Mouse (Mus musculus) myocyte (in vitro differentiated cells): Measurements from ENCODE around the gene Col6a6. TPM values are rescaled to one million over a fixed set of nuclear protein-coding genes. Genes with fewer than 3 reads are reported as not detected.

Experiments used
- H3K27me3 ChIP-seq: one replicate; pipeline ENCODE4 v1.6.1; 2011; ENCODE audit not compliant: control insufficient read depth, insufficient read depth, insufficient read length
- H3K36me3 ChIP-seq: one replicate; pipeline ENCODE4 v1.6.1; 2011; ENCODE audit not compliant: control insufficient read depth, insufficient read depth
- H3K4me2 ChIP-seq: one replicate; pipeline ENCODE4 v1.6.1; 2011; ENCODE audit warnings: low read depth, control low read depth
- H3K4me3 ChIP-seq: one replicate; pipeline ENCODE4 v1.5.1; 2011; ENCODE audit warnings: mild to moderate bottlenecking, control low read depth, moderate library complexity
- H3K79me2 ChIP-seq: one replicate; pipeline ENCODE4 v1.6.1; 2011; ENCODE audit not compliant: control insufficient read depth, insufficient read depth
- H3ac ChIP-seq: one replicate; pipeline ENCODE4 v1.6.1; 2011; ENCODE audit not compliant: control insufficient read depth, insufficient read length
- CEBPB ChIP-seq: IDR thresholded peaks from 2 replicates; pipeline ENCODE4 v1.6.1; 2011; ENCODE audit warnings: mild to moderate bottlenecking, moderate library complexity; ENCODE audit not compliant: poor library complexity, insufficient read depth, severe bottlenecking
- E2F4 ChIP-seq: IDR thresholded peaks from one replicate; pipeline ENCODE4 v1.6.1; 2011; ENCODE audit warnings: mild to moderate bottlenecking, control low read depth, moderate library complexity; ENCODE audit not compliant: insufficient read depth
- MAX ChIP-seq: IDR thresholded peaks from one replicate; pipeline ENCODE4 v1.6.1; 2011; ENCODE audit warnings: low read depth, mild to moderate bottlenecking, control low read depth
- MYOD1 ChIP-seq, 3 experiments: IDR thresholded peaks; one replicate each; pipeline ENCODE4 v1.6.1; 2011; ENCODE audit warnings: control low read depth in 2 of 3, low read depth in 2 of 3, mild to moderate bottlenecking in 2 of 3, moderate library complexity in 1 of 3; ENCODE audit not compliant: insufficient read length in 2 of 3, control insufficient read depth in 1 of 3
- MYOG ChIP-seq, 3 experiments: IDR thresholded peaks; one replicate each; pipeline ENCODE4 v1.6.1; 2011; ENCODE audit warnings: control low read depth in 2 of 3, low read depth in 2 of 3, mild to moderate bottlenecking in 2 of 3; ENCODE audit not compliant: insufficient read length in 2 of 3, control insufficient read depth in 1 of 3, insufficient read depth in 1 of 3
- POLR2A ChIP-seq: IDR thresholded peaks from one replicate; pipeline ENCODE4 v1.6.1; 2011; ENCODE audit warnings: low read depth, mild to moderate bottlenecking, control low read depth, moderate library complexity; ENCODE audit not compliant: insufficient read length
- POLR2AphosphoS2 ChIP-seq: IDR thresholded peaks from one replicate; pipeline ENCODE4 v1.6.1; 2011; ENCODE audit warnings: low read depth, control low read depth; ENCODE audit not compliant: insufficient read length
- REST ChIP-seq: IDR thresholded peaks from one replicate; pipeline ENCODE4 v1.6.1; 2011; ENCODE audit warnings: mild to moderate bottlenecking, control low read depth, moderate library complexity; ENCODE audit not compliant: insufficient read depth, insufficient read length
- SRF ChIP-seq: IDR thresholded peaks from one replicate; pipeline ENCODE4 v1.6.1; 2011; ENCODE audit warnings: low read depth; ENCODE audit not compliant: control insufficient read depth, insufficient read length
- TCF12 ChIP-seq: IDR thresholded peaks from one replicate; pipeline ENCODE4 v1.6.1; 2011; ENCODE audit warnings: mild to moderate bottlenecking, control low read depth; ENCODE audit not compliant: poor library complexity, insufficient read depth, severe bottlenecking
- TCF3 ChIP-seq: IDR thresholded peaks from one replicate; pipeline ENCODE4 v1.6.1; 2011; ENCODE audit warnings: low read depth, control low read depth; ENCODE audit not compliant: insufficient read length
- USF1 ChIP-seq: IDR thresholded peaks from one replicate; pipeline ENCODE4 v1.6.1; 2011; ENCODE audit warnings: low read depth, mild to moderate bottlenecking, control low read depth, moderate library complexity
- polyA plus RNA-seq: library from polyadenylated mRNA; unstranded; fragments of >200 nt; fragmentation: generic; extraction: Trizol; gene quantifications from one replicate; pipeline ENCODE4 v1.2.1, GENCODE M21; 2012; ENCODE audit warnings: missing spikeins

Gene Col6a6
- polyA plus RNA-seq, 1 experiment = 0.01 TPM

DNA sequence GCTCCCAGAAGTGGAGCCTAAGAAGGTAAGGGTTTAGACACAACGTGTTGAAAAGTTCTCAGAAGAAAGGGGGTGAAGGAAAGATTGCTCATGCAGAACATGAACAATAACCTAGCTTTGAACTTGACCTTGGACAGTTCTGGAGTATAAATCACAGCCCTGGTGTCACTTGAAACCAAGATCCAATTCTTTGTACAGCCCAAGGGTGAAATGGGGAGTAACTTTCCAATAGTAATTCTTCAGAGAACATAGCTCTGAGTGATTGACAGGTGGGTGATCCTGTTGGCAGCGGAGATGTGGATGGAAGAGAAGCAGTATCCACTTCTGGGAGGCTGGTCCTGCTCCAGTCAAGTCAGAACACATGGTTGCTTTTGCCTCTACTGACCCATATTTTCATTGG is 62.1 kb downstream of the Col6a6 start:
- Histone ChIP-seq H3K79me2 (no peaks in the 10 kb centered on the region), H3K4me3 (no peak overlapping the region), H3ac (no peak overlapping the region), H3K27me3 (no peaks in the 10 kb centered on the region), H3K36me3 (no peaks in the 10 kb centered on the region), H3K4me2 (no peak overlapping the region)
- no peak for TF ChIP-seq POLR2A
- TF ChIP-seq TCF3 = no peak
- TF ChIP-seq MYOG (IDR thresholded peaks at IDR 0.05; ENCODE audit: control insufficient read depth in 1 of 3, insufficient read depth in 1 of 3, insufficient read length in 2 of 3, low read depth in 2 of 3) = no peak
- no peak for TF ChIP-seq MYOD1 (IDR thresholded peaks at IDR 0.05; ENCODE audit: control insufficient read depth in 1 of 3, insufficient read length in 2 of 3, low read depth in 2 of 3)
- TF ChIP-seq E2F4 = no peak
- no peak for TF ChIP-seq SRF

DNA sequence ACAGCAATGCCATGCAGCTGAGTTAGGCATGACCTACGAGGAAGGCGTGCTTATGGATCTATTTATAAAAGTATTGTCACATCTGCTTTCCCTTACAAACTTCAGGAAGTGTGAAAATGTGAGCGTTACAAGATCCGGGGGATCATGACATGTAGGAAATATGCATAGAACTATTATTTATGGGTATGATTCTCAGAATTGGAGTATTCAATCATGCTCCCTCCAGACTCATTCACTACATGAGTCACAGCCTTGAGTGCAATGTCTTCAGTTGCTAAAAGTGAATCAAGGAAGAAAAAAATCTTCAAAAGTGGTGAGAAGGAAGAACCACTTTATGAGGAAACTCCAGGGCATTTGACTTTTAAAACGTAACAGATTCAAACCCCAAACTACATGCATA is 63.3 kb downstream of the Col6a6 start:
- no peak overlapping the region for H3ac ChIP-seq
- H3K79me2 ChIP-seq = no peaks in the 10 kb centered on the region
- no peaks in the 10 kb centered on the region for H3K36me3 ChIP-seq
- H3K4me3 ChIP-seq = no peak overlapping the region
- no peak overlapping the region for H3K4me2 ChIP-seq
- TF ChIP-seq REST (no peak), SRF (no peak), USF1 (no peak)
- no peaks in the 10 kb centered on the region for H3K27me3 ChIP-seq

DNA sequence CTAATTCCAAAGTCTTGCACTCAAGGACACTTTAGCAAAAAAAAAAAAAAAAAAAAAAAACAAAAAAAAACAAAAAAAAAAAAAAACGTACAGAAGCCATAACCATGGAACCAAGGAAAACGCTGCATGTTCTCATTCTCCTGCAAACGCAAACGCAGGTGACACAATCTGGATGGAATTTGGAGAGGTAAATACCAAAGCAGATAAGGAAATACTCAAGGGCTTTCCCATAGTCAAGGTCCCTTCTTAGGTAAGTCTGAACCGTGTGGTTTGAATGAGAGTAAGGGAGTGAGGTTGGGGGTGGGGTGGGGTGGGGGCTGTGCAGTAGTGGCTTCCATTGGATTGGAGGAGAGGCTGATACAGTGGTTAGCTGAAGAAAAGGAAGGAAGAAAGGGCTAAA is 63.8 kb downstream of the Col6a6 start:
- no peak overlapping the region for H3K4me3 ChIP-seq
- no peaks in the 10 kb centered on the region for H3K36me3 ChIP-seq
- H3K4me2 ChIP-seq = no peak overlapping the region
- no peak overlapping the region for H3ac ChIP-seq
- no peak for TF ChIP-seq SRF
- no peak for TF ChIP-seq MAX
- TF ChIP-seq CEBPB = no peak
- TF ChIP-seq MYOD1 (IDR thresholded peaks at IDR 0.05; ENCODE audit: control insufficient read depth in 1 of 3, insufficient read length in 2 of 3, low read depth in 2 of 3) = no peak
- no peak for TF ChIP-seq REST
- no peak for TF ChIP-seq USF1
- TF ChIP-seq POLR2AphosphoS2 = no peak
- no peak for TF ChIP-seq MYOG (IDR thresholded peaks at IDR 0.05; ENCODE audit: control insufficient read depth in 1 of 3, insufficient read depth in 1 of 3, insufficient read length in 2 of 3, low read depth in 2 of 3)
- no peak for TF ChIP-seq POLR2A
- no peak for TF ChIP-seq E2F4
- no peaks in the 10 kb centered on the region for H3K79me2 ChIP-seq
- H3K27me3 ChIP-seq = no peaks in the 10 kb centered on the region

DNA sequence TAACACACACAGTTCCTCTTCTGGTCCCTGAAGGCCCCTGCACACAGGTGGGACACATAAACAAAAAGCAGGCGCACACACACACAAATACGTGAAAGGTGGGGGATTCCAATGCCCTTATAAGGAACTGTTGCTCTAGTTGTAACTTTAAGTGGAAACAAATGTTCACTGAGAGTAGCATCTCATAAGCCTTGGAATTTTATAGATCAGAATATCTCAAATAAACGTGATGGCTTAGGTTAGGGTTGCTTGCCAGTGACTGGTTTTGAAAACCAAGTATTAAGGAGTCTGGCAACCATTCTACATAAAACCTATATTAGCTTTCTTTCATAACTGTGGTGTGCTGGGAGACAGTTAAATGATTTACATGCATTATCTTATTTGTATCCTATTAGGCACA is 64.3 kb downstream of the Col6a6 start:
- Histone ChIP-seq H3K36me3 (no peaks in the 10 kb centered on the region), H3K4me2 (no peak overlapping the region), H3K4me3 (no peak overlapping the region), H3K79me2 (no peaks in the 10 kb centered on the region), H3K27me3 (no peaks in the 10 kb centered on the region), H3ac (no peak overlapping the region)
- TF ChIP-seq POLR2A (no peak), USF1 (no peak), CEBPB (no peak), TCF12 (no peak), E2F4 (no peak), POLR2AphosphoS2 (no peak), REST (no peak), TCF3 (no peak), SRF (no peak), MYOD1 (IDR thresholded peaks at IDR 0.05; ENCODE audit: control insufficient read depth in 1 of 3, insufficient read length in 2 of 3, low read depth in 2 of 3) (no peak), MYOG (IDR thresholded peaks at IDR 0.05; ENCODE audit: control insufficient read depth in 1 of 3, insufficient read depth in 1 of 3, insufficient read length in 2 of 3, low read depth in 2 of 3) (no peak), MAX (no peak)

DNA sequence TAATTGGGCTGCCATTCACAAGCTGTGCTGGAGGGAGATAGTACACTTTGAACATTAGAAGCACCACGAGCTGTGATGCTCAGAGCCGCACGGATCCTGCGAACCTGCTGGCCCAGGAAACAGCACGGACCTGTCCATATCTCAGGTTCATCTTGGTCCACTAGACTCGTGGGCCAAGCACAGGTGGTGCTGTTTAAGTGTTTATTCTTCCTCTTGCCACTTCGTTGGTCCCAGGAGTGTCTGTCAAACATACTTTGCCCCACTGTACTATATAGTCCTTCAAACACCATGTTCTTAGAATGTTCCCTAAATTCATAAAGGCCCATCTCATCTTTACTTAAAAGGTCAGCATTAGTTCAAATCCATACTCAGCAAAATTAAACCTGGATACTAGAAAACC is 65.7 kb downstream of the Col6a6 start:
- Histone ChIP-seq H3ac (no peak overlapping the region), H3K27me3 (no peaks in the 10 kb centered on the region), H3K36me3 (no peaks in the 10 kb centered on the region), H3K79me2 (no peaks in the 10 kb centered on the region), H3K4me3 (no peak overlapping the region), H3K4me2 (no peak overlapping the region)
- TF ChIP-seq POLR2AphosphoS2 (no peak), E2F4 (no peak), TCF3 (no peak), MYOD1 (IDR thresholded peaks at IDR 0.05; ENCODE audit: control insufficient read depth in 1 of 3, insufficient read length in 2 of 3, low read depth in 2 of 3) (no peak), SRF (no peak), TCF12 (no peak), USF1 (no peak), MAX (no peak), CEBPB (no peak), POLR2A (no peak), MYOG (IDR thresholded peaks at IDR 0.05; ENCODE audit: control insufficient read depth in 1 of 3, insufficient read depth in 1 of 3, insufficient read length in 2 of 3, low read depth in 2 of 3) (no peak), REST (no peak)
